Mouse (Mus musculus) ES-Bruce4 (cell line): ENCODE measurements around the gene Cnot8. TPM values are rescaled to one million over a fixed set of nuclear protein-coding genes. Genes with fewer than 3 reads are reported as not detected.
"Not testable (repeated sequence)": the region's sequence is repeated elsewhere in the genome, so short reads cannot be mapped to it uniquely, and the experiment has no call there.

ENCODE experiments used
- H3K27ac ChIP-seq: 2 replicates; pipeline ENCODE4 v1.5.1; 2012; ENCODE audit warnings: low read length, inconsistent platforms; ENCODE audit not compliant: insufficient read depth
- H3K27me3 ChIP-seq: 2 replicates; pipeline ENCODE4 v1.6.1; 2012; ENCODE audit warnings: mild to moderate bottlenecking, low read length, inconsistent platforms; ENCODE audit not compliant: control insufficient read depth, poor library complexity, insufficient read depth, severe bottlenecking
- H3K36me3 ChIP-seq: 2 replicates; pipeline ENCODE4 v1.6.1; 2012; ENCODE audit warnings: inconsistent platforms, mild to moderate bottlenecking, low read length, moderate library complexity; ENCODE audit not compliant: control insufficient read depth, poor library complexity, insufficient read depth, severe bottlenecking
- H3K4me1 ChIP-seq: one replicate; pipeline ENCODE4 v1.8.1; 2011; ENCODE audit warnings: low read length; ENCODE audit not compliant: control insufficient read depth, insufficient read depth
- H3K4me3 ChIP-seq: 2 replicates; pipeline ENCODE4 v1.5.1; 2011; ENCODE audit warnings: low read depth, mild to moderate bottlenecking, low read length
- H3K9ac ChIP-seq: 2 replicates; pipeline ENCODE4 v1.6.1; 2012; ENCODE audit warnings: low read depth, mild to moderate bottlenecking, inconsistent platforms; ENCODE audit not compliant: poor library complexity, severe bottlenecking
- H3K9me3 ChIP-seq: replicated peaks from 2 replicates; pipeline ENCODE4 v1.6.1; 2012; ENCODE audit warnings: mild to moderate bottlenecking, low read length, inconsistent platforms; ENCODE audit not compliant: control insufficient read depth, poor library complexity, insufficient read depth, severe bottlenecking
- CTCF ChIP-seq: IDR thresholded peaks from one replicate; pipeline ENCODE4 v1.8.1; 2011; ENCODE audit warnings: low read depth, low read length
- EP300 ChIP-seq: IDR thresholded peaks from 2 replicates; pipeline ENCODE4 v1.6.1; 2011; ENCODE audit warnings: low read depth, low read length; ENCODE audit not compliant: insufficient read depth
- POLR2A ChIP-seq: IDR thresholded peaks from one replicate; pipeline ENCODE4 v1.8.1; 2011; ENCODE audit warnings: low read length; ENCODE audit not compliant: insufficient read depth
- polyA plus RNA-seq: library from polyadenylated mRNA; stranded (reverse); fragments of >200 nt; gene quantifications from 2 replicates; pipeline ENCODE4 v1.2.4, GENCODE M21; 2011; ENCODE audit warnings: low read depth; ENCODE audit not compliant: missing spikeins, insufficient read depth, insufficient read length

The Cnot8 gene
- polyA plus RNA-seq, result 98.9 and 102 TPM in 2 replicates

GRCm38 (mm10) chr11:58103697-58104306 is at the start of gene Cnot8:
Gene Cnot8 (plus strand): TSS chr11:58104153.
- Histone ChIP-seq H3K4me3 (peak within 1 kb of the TSS; percentile 96), H3K27me3 (no peaks in the 10 kb centered on the region), H3K27ac (peak within 1 kb of the TSS; percentile 95), H3K9ac (peak within 1 kb of the TSS; percentile 79), H3K9me3 (no peaks in the 10 kb centered on the region), H3K36me3 (no peaks in the 10 kb centered on the region), H3K4me1 (peaks cover 3% of the 10 kb centered on the region)
- TF ChIP-seq POLR2A (peak; percentile 85), CTCF (no peak), EP300 (peak; percentile 75; the same call in 1 of the 2 replicates)

- Histone ChIP-seq H3K27me3 (no peaks in the 10 kb centered on the region), H3K4me3 (no peak overlapping the region), H3K9me3 (no peaks in the 10 kb centered on the region), H3K27ac (peak overlapping the region; percentile 12; the same call in 1 of the 2 replicates), H3K4me1 (no peaks in the 10 kb centered on the region), H3K36me3 (peaks cover 68% of the 10 kb centered on the region), H3K9ac (no peak overlapping the region)
- TF ChIP-seq EP300 (no peak), POLR2A (no peak), CTCF (peak; percentile 58)
These were observed 46.5 kb upstream of the Cnot8 start for GRCm38 (mm10) chr11:58057455-58057854.

- not testable (repeated sequence) for H3K9me3 ChIP-seq, H3K4me3 ChIP-seq, H3K27me3 ChIP-seq, H3K9ac ChIP-seq, H3K27ac ChIP-seq, H3K4me1 ChIP-seq
- peaks cover 46% of the 10 kb centered on the region for H3K36me3 ChIP-seq
These were observed 44.2 kb upstream of the Cnot8 start for GRCm38 (mm10) chr11:58059752-58060151.

GRCm38 (mm10) chr11:58061218-58061617 is 42.7 kb upstream of the Cnot8 start:
- not testable (repeated sequence) for H3K9ac ChIP-seq, H3K9me3 ChIP-seq, H3K4me1 ChIP-seq, H3K27ac ChIP-seq, H3K27me3 ChIP-seq, H3K4me3 ChIP-seq
- H3K36me3 ChIP-seq, result peaks cover 34% of the 10 kb centered on the region

GRCm38 (mm10) chr11:58062586-58062985 is 41.4 kb upstream of the Cnot8 start:
- no peaks in the 10 kb centered on the region for H3K4me1 ChIP-seq
- H3K4me3 ChIP-seq, result no peak overlapping the region
- no peak for TF ChIP-seq POLR2A
- no peak for TF ChIP-seq CTCF
- TF ChIP-seq EP300, result no peak
- H3K27me3 ChIP-seq, result no peaks in the 10 kb centered on the region
- H3K36me3 ChIP-seq, result peaks cover 22% of the 10 kb centered on the region
- H3K9ac ChIP-seq, result no peak overlapping the region
- H3K27ac ChIP-seq, result no peak overlapping the region
- no peaks in the 10 kb centered on the region for H3K9me3 ChIP-seq

GRCm38 (mm10) chr11:58065025-58065424 is 38.9 kb upstream of the Cnot8 start:
- no peaks in the 10 kb centered on the region for H3K27me3 ChIP-seq
- no peak overlapping the region for H3K9ac ChIP-seq
- H3K36me3 ChIP-seq, result peaks cover 6% of the 10 kb centered on the region
- TF ChIP-seq POLR2A (no peak), CTCF (no peak), EP300 (no peak)
- H3K4me1 ChIP-seq, result no peaks in the 10 kb centered on the region
- H3K9me3 ChIP-seq, result no peaks in the 10 kb centered on the region
- H3K27ac ChIP-seq, result no peak overlapping the region
- no peak overlapping the region for H3K4me3 ChIP-seq
